Mouse (Mus musculus) leukemia stem cell, adult 10-12 weeks (primary cell): ENCODE results near the gene Ctnnd1. TPM values are rescaled to one million over a fixed set of nuclear protein-coding genes. Genes with fewer than 3 reads are reported as not detected.

Source experiments
- polyA plus RNA-seq: library from polyadenylated mRNA; stranded (reverse); fragments of >175 nt; gene quantifications from 2 replicates; pipeline ENCODE4 v1.2.3, GENCODE M21; 2012; ENCODE audit warnings: low replicate concordance

The Ctnnd1 gene
- 0.83 and 4.1 TPM in 2 replicates for polyA plus RNA-seq

GRCm38 (mm10) chr2:84650464-84651195 is at the start of gene Ctnnd1:
Gene Ctnnd1 (minus strand): TSS chr2:84650765.

GRCm38 (mm10) chr2:84679016-84679415 is 28.5 kb upstream of the Ctnnd1 start, which contains the start of gene Tmx2:
Gene Tmx2 (minus strand): TSS chr2:84679140.

GRCm38 (mm10) chr2:84677968-84678880 is 27.7 kb upstream of the Ctnnd1 start, which contains the start of the genes Gm28635 and Med19:
Gene Gm28635 (minus strand): TSS chr2:84678041.
Gene Med19 (plus strand): TSS chr2:84678402.

GRCm38 (mm10) chr2:84670569-84670933 is 20.0 kb upstream of the Ctnnd1 start, which contains the start of gene Selenoh:
Gene Selenoh (minus strand): TSS chr2:84670770.

GRCm38 (mm10) chr2:84658806-84659205 is 8.2 kb upstream of the Ctnnd1 start, which contains the start of gene Btbd18:
Gene Btbd18 (plus strand): TSS chr2:84659079.

Other genes with a start within 250 kb of the Ctnnd1 start
- gene Calcrl, start 225.4 kb downstream of the Ctnnd1 start, polyA plus RNA-seq = 0.86 and 2.1 TPM in 2 replicates
- 0.81 TPM in 1 of 2 replicates, not detected in the other for gene Tfpi, start 174.0 kb downstream of the Ctnnd1 start, polyA plus RNA-seq
- gene Btbd18, start 8.3 kb upstream of the Ctnnd1 start, polyA plus RNA-seq = not detected in 2 replicates
- gene Selenoh, start 20.0 kb upstream of the Ctnnd1 start, polyA plus RNA-seq = 101 and 122 TPM in 2 replicates
- not detected in 2 replicates for gene Gm28635, start 27.3 kb upstream of the Ctnnd1 start, polyA plus RNA-seq
- gene Med19, start 27.6 kb upstream of the Ctnnd1 start, polyA plus RNA-seq = 23.7 and 36.7 TPM in 2 replicates
- 2.7 and 4.2 TPM in 2 replicates for gene Tmx2, start 28.4 kb upstream of the Ctnnd1 start, polyA plus RNA-seq
- 22.7 and 68.7 TPM in 2 replicates for gene Zdhhc5, start 64.4 kb upstream of the Ctnnd1 start, polyA plus RNA-seq
- 0.41 and 0.85 TPM in 2 replicates for gene Clp1, start 76.6 kb upstream of the Ctnnd1 start, polyA plus RNA-seq
- gene Ypel4, start 83.3 kb upstream of the Ctnnd1 start, polyA plus RNA-seq = 191 and 216 TPM in 2 replicates
- gene Gm19426, start 92.9 kb upstream of the Ctnnd1 start, polyA plus RNA-seq = not detected in 2 replicates
- 2.8 TPM in 1 of 2 replicates, not detected in the other for gene Serping1, start 124.7 kb upstream of the Ctnnd1 start, polyA plus RNA-seq
- 3.3 and 20.8 TPM in 2 replicates for gene Ube2l6, start 148.1 kb upstream of the Ctnnd1 start, polyA plus RNA-seq
- not detected in 2 replicates for gene Smtnl1, start 171.9 kb upstream of the Ctnnd1 start, polyA plus RNA-seq
- gene Timm10, start 176.2 kb upstream of the Ctnnd1 start, polyA plus RNA-seq = 2.3 and 7.3 TPM in 2 replicates
- gene Slc43a1, start 188.1 kb upstream of the Ctnnd1 start, polyA plus RNA-seq = 52.4 and 120 TPM in 2 replicates
- 3.3 and 4.7 TPM in 2 replicates for gene Rtn4rl2, start 235.9 kb upstream of the Ctnnd1 start, polyA plus RNA-seq